Mouse (Mus musculus): ENCODE results near the gene Mxi1. TPM values are rescaled to one million over a fixed set of nuclear protein-coding genes. Genes with fewer than 3 reads are reported as not detected.

Mxi1 gene
- polyA plus RNA-seq, 1 experiment = 10.9 TPM

DNA sequence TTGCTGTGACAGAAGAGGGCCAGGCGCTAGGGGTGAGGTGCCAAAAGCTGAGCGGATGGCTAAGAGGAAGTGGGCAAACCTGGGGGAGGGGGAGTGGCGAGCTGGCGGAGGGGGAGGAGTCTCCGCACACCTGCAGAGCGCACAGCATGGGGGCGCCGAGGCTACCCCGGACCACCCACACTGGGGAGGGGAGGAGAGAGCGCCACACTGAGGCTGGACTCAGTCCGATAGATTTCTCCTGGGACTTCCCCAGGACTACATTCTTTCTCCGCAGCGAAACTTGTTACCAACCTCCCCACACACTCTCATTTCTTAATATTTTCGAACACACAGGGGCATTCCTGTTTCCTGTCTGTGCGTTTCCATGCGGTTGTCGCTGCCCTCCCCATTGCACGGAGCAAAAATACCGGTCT is 113.0 kb downstream of the Mxi1 start:
- Histone ChIP-seq H3K4me3 (ENCODE audit: extremely low read depth, insufficient read depth, insufficient read length) (peak overlapping the region; percentile 47; the same call in 1 of the 2 replicates), H3K4me1 (ENCODE audit: control insufficient read depth, insufficient read depth, insufficient read length) (peaks cover 34% of the 10 kb centered on the region), H3K36me3 (ENCODE audit: control insufficient read depth, insufficient read depth, low read length) (no peaks in the 10 kb centered on the region), H3K27me3 (ENCODE audit: control insufficient read depth, insufficient read depth, low read length) (no peaks in the 10 kb centered on the region), H3K27ac (ENCODE audit: insufficient read depth, low read length) (peak overlapping the region; percentile 97)
- peak; percentile 81 to 85 for DNase-seq (ENCODE audit: low read depth in 1 of 2, low spot score in 2 of 2)
- no peak for TF ChIP-seq POLR2A (IDR thresholded peaks at IDR 0.05; ENCODE audit: low read depth, low read length)
- TF ChIP-seq CTCF (IDR thresholded peaks at IDR 0.05; ENCODE audit: extremely low read depth, insufficient read depth, insufficient read length, insufficient replicate concordance) = 0 out of 2 replicates have a peak, but pooled peaks have one; percentile 2
- 6% methylated on average over 19 of the region's 19 CpGs for WGBS

DNA sequence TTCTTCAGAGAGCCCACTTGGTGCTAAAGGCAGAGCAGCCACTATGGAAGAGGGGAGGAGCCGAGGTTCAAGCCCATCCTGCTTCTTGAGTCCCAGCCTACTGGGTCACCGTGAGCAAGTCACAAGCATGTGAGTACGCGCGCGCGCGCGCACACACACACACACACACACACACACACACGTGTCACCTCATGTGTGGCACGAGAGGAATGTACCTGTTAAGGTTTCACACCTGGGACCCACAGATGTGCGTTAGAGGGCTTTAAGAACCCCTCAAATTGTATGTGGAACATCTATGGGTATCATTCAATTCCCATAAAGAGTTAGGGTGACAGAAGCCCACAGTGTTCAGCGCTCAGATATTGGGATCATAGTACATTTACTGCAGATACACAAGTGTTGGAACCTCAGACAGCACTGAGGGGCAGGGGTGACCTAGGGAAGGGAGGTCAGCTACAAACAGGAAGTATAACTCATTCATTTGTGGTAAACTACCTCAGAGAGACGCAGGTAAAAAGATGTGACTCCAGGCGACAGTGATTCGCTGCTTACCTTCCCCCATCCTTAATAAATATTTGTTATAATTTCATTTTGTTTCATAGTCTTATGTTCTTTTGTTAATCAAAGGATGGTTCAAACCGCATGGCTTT is 113.6 kb downstream of the Mxi1 start:
- Histone ChIP-seq H3K36me3 (ENCODE audit: control insufficient read depth, insufficient read depth, low read length) (no peaks in the 10 kb centered on the region), H3K4me1 (ENCODE audit: control insufficient read depth, insufficient read depth, insufficient read length) (peaks cover 34% of the 10 kb centered on the region), H3K27ac (ENCODE audit: insufficient read depth, low read length) (peak overlapping the region; percentile 97), H3K4me3 (ENCODE audit: extremely low read depth, insufficient read depth, insufficient read length) (peak overlapping the region; percentile 47; the same call in 1 of the 2 replicates), H3K27me3 (ENCODE audit: control insufficient read depth, insufficient read depth, low read length) (no peaks in the 10 kb centered on the region)
- 8% methylated on average over 17 of the region's 17 CpGs for WGBS
- peak; percentile 45 to 77 for DNase-seq (ENCODE audit: low read depth in 1 of 2, low spot score in 2 of 2)
- TF ChIP-seq POLR2A (IDR thresholded peaks at IDR 0.05; ENCODE audit: low read depth, low read length) = peak; percentile 20; the same call in 1 of the 2 replicates
- no peak for TF ChIP-seq CTCF (IDR thresholded peaks at IDR 0.05; ENCODE audit: extremely low read depth, insufficient read depth, insufficient read length, insufficient replicate concordance)

DNA sequence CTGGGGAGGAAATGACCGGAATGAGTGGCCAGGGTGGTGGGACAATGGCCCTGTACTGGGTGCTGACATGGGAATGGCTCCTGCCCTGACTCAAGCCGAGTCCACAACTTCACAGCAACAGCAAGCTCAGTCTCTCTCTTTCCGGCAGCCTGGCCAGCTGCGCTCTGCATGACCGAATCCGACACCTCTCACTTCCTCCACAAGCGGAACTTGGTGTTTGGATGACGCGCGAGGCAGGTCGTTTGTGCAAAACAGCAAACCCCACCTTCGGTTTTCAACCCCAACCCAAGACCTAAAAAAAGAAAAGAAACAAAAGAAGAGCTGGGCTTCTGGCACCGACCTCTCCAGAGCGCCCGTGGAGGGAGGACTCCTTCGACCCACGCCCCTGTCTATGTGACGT is 114.3 kb downstream of the Mxi1 start:
- Histone ChIP-seq H3K27me3 (ENCODE audit: control insufficient read depth, insufficient read depth, low read length) (no peaks in the 10 kb centered on the region), H3K27ac (ENCODE audit: insufficient read depth, low read length) (peak overlapping the region; percentile 97), H3K4me3 (ENCODE audit: extremely low read depth, insufficient read depth, insufficient read length) (peak overlapping the region; percentile 47), H3K4me1 (ENCODE audit: control insufficient read depth, insufficient read depth, insufficient read length) (peaks cover 34% of the 10 kb centered on the region), H3K36me3 (ENCODE audit: control insufficient read depth, insufficient read depth, low read length) (no peaks in the 10 kb centered on the region)
- DNase-seq (ENCODE audit: low read depth in 1 of 2, low spot score in 2 of 2) = peak; percentile 91 to 99
- WGBS = 4% methylated on average over 18 of the region's 18 CpGs
- TF ChIP-seq CTCF (IDR thresholded peaks at IDR 0.05; ENCODE audit: extremely low read depth, insufficient read depth, insufficient read length, insufficient replicate concordance) = no peak
- TF ChIP-seq POLR2A (IDR thresholded peaks at IDR 0.05; ENCODE audit: low read depth, low read length) = peak; percentile 82

Other genes starting within 250 kb of the Mxi1 start
- gene Add3, start 170.1 kb upstream of the Mxi1 start, polyA plus RNA-seq (2012; rRNA removed) = 40.6 and 45.1 TPM in 2 replicates
- not detected in 2 replicates for gene Gm10197, start 61.2 kb downstream of the Mxi1 start, polyA plus RNA-seq (2012; rRNA removed)
- gene Smndc1, start 80.1 kb downstream of the Mxi1 start, polyA plus RNA-seq (2012; rRNA removed) = 3.1 and 3.6 TPM in 2 replicates
- gene Dusp5, start 218.6 kb downstream of the Mxi1 start, polyA plus RNA-seq (2012; rRNA removed) = 10.9 and 19.4 TPM in 2 replicates

All from spleen, adult 2 months (tissue).